Mouse (Mus musculus) hematopoietic stem cell, adult 5-6 weeks (primary cell): ENCODE data around the gene Rasgrf1. TPM values are rescaled to one million over a fixed set of nuclear protein-coding genes. Genes with fewer than 3 reads are reported as not detected.

Source experiments
- ATAC-seq, 2 experiments: fragments of 125-278 bp in 1 of 2; replicated peaks in 1 of 2; 2 replicates each; pipeline ENCODE4 v1.8.0; 2016 to 2017; ENCODE audit warnings: inconsistent platforms in 2 of 2, mild to moderate bottlenecking in 2 of 2, moderate number of reproducible peaks in 2 of 2, low read depth in 1 of 2, moderate TSS enrichment in 1 of 2; ENCODE audit not compliant: low FRiP score in 2 of 2, poor library complexity in 2 of 2, severe bottlenecking in 2 of 2, insufficient read depth in 1 of 2, low TSS enrichment in 1 of 2
- total RNA-seq: library from RNA; stranded (forward); fragments of 172-1452, 232-1000 nt; gene quantifications from 2 replicates; pipeline ENCODE4 v1.2.3, GENCODE M21; 2017

Gene Rasgrf1
- 2.1 TPM in 1 of 2 replicates, not detected in the other for total RNA-seq

- ATAC-seq = peak; percentile 15 to 26; a peak in 1 of 4 replicates
Measured at GRCm38 (mm10) chr9:89909131-89910010, at the start of gene Rasgrf1. Gene Rasgrf1 (plus strand): TSS chr9:89909908.

GRCm38 (mm10) chr9:89860145-89860544 lies 49.6 kb upstream of the Rasgrf1 start:
- no peak for ATAC-seq

- ATAC-seq = no peak
Measured at GRCm38 (mm10) chr9:89860584-89860983, 49.1 kb upstream of the Rasgrf1 start.

GRCm38 (mm10) chr9:89867141-89867540 lies 42.6 kb upstream of the Rasgrf1 start:
- no peak for ATAC-seq

GRCm38 (mm10) chr9:89868093-89868729 lies 41.5 kb upstream of the Rasgrf1 start:
- ATAC-seq = no peak

GRCm38 (mm10) chr9:89869594-89869993 lies 40.1 kb upstream of the Rasgrf1 start:
- peak; percentile 52 to 72; a peak in 3 of 4 replicates for ATAC-seq

GRCm38 (mm10) chr9:89870531-89871150 lies 39.1 kb upstream of the Rasgrf1 start:
- no peak for ATAC-seq

- peak; percentile 72 to 79 for ATAC-seq
Measured at GRCm38 (mm10) chr9:89872137-89872536, 37.6 kb upstream of the Rasgrf1 start.

GRCm38 (mm10) chr9:89874434-89874833 lies 35.3 kb upstream of the Rasgrf1 start:
- ATAC-seq = peak; percentile 66 to 70

GRCm38 (mm10) chr9:89875551-89875950 lies 34.2 kb upstream of the Rasgrf1 start:
- no peak for ATAC-seq

- ATAC-seq = no peak
Measured at GRCm38 (mm10) chr9:89878471-89879020, 31.2 kb upstream of the Rasgrf1 start.

GRCm38 (mm10) chr9:89879574-89879973 lies 30.1 kb upstream of the Rasgrf1 start:
- peak; percentile 62 to 74 for ATAC-seq

- ATAC-seq = no peak
Measured at GRCm38 (mm10) chr9:89881552-89881951, 28.2 kb upstream of the Rasgrf1 start.

GRCm38 (mm10) chr9:89882583-89882982 lies 27.1 kb upstream of the Rasgrf1 start:
- ATAC-seq = no peak

GRCm38 (mm10) chr9:89885701-89886218 lies 23.9 kb upstream of the Rasgrf1 start:
- peak; percentile 68 to 72 for ATAC-seq

- ATAC-seq = no peak
Measured at GRCm38 (mm10) chr9:89891534-89892293, 18.0 kb upstream of the Rasgrf1 start.
